Mouse (Mus musculus) testis, adult 2 months (tissue): ENCODE measurements around the gene Ppp1ca. TPM values are rescaled to one million over a fixed set of nuclear protein-coding genes. Genes with fewer than 3 reads are reported as not detected.

Experiments
- H3K27ac ChIP-seq: fragments of 200-500 bp; 2 replicates; pipeline ENCODE4 v1.5.1; 2012; ENCODE audit warnings: low read depth, low read length; ENCODE audit not compliant: control insufficient read depth, insufficient read depth
- H3K27me3 ChIP-seq: fragments of 200-500 bp; 2 replicates; pipeline ENCODE4 v1.6.1; 2012; ENCODE audit warnings: mild to moderate bottlenecking, low read length, moderate library complexity; ENCODE audit not compliant: control insufficient read depth, insufficient read depth
- H3K36me3 ChIP-seq: fragments of 200-500 bp; 2 replicates; pipeline ENCODE4 v1.6.1; 2012; ENCODE audit warnings: mild to moderate bottlenecking, low read length; ENCODE audit not compliant: control insufficient read depth, insufficient read depth
- H3K4me1 ChIP-seq: fragments of 200-500 bp; 2 replicates; pipeline ENCODE4 v1.6.1; 2012; ENCODE audit warnings: low read length; ENCODE audit not compliant: control insufficient read depth, insufficient read depth
- H3K4me3 ChIP-seq: fragments of 200-500 bp; 2 replicates; pipeline ENCODE4 v1.5.1; 2012; ENCODE audit warnings: low read depth, mild to moderate bottlenecking, low read length, moderate library complexity, mixed read lengths; ENCODE audit not compliant: control insufficient read depth
- CTCF ChIP-seq: fragments of 200-500 bp; IDR thresholded peaks from 2 replicates; pipeline ENCODE4 v1.5.1; 2012; ENCODE audit warnings: low read depth, mild to moderate bottlenecking, inconsistent platforms, low read length, moderate library complexity; ENCODE audit not compliant: control insufficient read depth, insufficient read depth, insufficient replicate concordance
- POLR2A ChIP-seq: fragments of 200-500 bp; IDR thresholded peaks from 2 replicates; pipeline ENCODE4 v1.6.1; 2012; ENCODE audit warnings: low read depth, mild to moderate bottlenecking, inconsistent platforms, low read length, moderate library complexity; ENCODE audit not compliant: control insufficient read depth
- polyA plus RNA-seq: library from polyadenylated mRNA; depleted of rRNA; stranded (reverse); fragments of >200 nt; gene quantifications from 2 replicates; pipeline ENCODE4 v1.2.3, GENCODE M21; 2012

Ppp1ca gene
- polyA plus RNA-seq, 1 experiment = 48.8 TPM

DNA sequence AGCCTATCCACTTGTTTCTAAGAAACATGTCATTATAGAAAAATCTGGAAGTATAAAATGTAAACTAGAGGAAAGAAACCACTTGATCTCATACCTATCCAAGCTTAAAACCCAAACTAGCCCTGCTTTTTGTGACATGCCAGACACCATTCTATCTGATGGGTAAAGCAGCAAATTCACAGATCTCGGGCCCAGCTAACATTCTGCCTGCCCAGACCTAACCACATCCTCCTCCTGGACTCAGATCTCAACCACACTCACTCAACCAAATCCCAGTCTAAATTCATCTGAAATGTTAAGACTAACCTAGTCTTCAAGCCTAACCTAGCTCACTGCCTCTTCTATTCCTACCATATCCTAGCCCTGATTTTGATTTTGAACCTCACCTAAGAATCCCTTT lies 26.9 kb downstream of the Ppp1ca start:
- TF ChIP-seq CTCF = no peak
- H3K27me3 ChIP-seq = no peaks in the 10 kb centered on the region; the same call in 1 of the 2 replicates
- no peak overlapping the region for H3K4me3 ChIP-seq
- H3K27ac ChIP-seq = no peak overlapping the region
- no peaks in the 10 kb centered on the region for H3K36me3 ChIP-seq
- peaks cover 13% of the 10 kb centered on the region for H3K4me1 ChIP-seq

DNA sequence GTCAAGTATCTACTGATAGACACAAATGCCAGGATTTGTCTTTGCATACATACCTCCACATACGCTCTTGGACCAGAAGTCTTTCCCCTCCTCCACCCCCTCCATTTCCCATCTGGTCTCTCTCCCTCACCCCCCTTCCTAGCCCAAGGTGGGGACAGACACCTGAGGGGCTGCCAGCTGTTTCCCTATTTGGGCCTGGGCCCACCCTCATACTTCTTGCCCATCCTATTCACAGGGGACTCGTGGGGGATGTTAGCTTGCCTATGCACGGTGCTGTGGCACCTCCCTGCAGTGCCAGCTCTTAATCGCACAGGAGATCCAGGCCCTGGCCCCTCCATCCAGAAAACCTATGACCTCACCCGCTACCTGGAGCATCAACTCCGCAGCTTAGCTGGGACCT lies 28.1 kb downstream of the Ppp1ca start:
- Histone ChIP-seq H3K36me3 (no peaks in the 10 kb centered on the region), H3K27ac (no peak overlapping the region), H3K27me3 (no peaks in the 10 kb centered on the region), H3K4me3 (no peak overlapping the region), H3K4me1 (peaks cover 9% of the 10 kb centered on the region)
- TF ChIP-seq POLR2A (no peak), CTCF (no peak)

DNA sequence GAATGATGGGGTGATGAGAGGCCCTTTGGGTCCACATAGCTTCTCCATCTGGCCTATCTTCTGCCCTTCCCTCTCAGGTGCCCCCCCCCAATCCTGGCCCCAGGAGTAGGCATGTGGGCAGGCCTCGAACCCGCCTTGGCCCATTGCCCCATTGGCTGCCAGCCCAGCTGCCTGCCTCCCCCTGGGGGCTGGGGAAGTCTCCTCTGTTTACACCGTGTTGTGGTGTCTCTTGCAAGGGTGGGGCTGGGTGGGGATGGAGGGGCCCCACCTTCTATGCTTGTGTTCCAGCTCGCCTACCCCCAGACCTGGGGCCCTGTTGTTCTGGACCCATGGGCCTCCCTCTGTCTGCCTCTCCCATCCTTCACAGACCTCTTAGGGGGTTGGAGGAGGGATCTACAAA lies 28.6 kb downstream of the Ppp1ca start:
- Histone ChIP-seq H3K27me3 (no peaks in the 10 kb centered on the region), H3K4me3 (no peak overlapping the region), H3K36me3 (no peaks in the 10 kb centered on the region), H3K27ac (no peak overlapping the region), H3K4me1 (peaks cover 6% of the 10 kb centered on the region)
- no peak for TF ChIP-seq CTCF
- no peak for TF ChIP-seq POLR2A

DNA sequence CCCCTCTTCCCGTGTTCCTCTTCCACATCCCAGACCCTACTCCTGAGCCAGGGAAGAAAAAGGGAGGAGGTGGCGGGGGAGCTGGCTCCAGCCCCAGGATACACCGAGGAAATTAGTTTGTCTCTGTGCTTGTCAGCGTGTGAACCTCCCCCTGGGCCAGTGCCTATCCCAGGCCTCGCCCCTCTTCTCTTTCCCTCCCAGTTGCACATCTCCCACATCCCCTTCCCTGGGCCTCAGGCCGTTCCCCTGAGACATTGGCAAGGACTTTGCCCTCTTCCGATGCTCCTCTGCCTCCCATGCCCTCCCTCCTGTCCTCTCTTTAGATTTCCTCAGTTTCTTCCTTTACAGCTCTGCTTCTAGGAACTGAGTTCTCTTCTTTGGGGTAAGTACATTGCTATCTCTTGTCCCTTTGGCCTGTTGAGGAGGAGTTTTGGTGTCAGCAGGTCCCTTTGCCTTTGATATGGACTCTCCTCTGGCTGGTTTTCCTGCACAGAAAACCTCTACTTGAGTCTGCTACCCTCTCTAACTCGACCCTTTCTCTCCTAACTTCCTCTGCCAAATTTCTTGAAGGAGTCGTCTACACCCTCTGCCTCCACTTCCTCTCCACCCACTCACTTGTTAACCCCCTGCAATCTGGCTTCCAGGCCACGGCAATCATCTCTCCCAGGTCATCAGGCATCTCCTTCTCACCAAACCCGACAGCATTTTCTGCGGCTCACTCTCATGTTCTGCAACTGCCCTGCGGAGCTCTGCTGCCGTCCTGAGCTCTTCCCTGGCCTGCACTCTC lies 29.3 kb downstream of the Ppp1ca start:
- no peaks in the 10 kb centered on the region for H3K36me3 ChIP-seq
- H3K27me3 ChIP-seq = no peaks in the 10 kb centered on the region
- no peak overlapping the region for H3K27ac ChIP-seq

DNA sequence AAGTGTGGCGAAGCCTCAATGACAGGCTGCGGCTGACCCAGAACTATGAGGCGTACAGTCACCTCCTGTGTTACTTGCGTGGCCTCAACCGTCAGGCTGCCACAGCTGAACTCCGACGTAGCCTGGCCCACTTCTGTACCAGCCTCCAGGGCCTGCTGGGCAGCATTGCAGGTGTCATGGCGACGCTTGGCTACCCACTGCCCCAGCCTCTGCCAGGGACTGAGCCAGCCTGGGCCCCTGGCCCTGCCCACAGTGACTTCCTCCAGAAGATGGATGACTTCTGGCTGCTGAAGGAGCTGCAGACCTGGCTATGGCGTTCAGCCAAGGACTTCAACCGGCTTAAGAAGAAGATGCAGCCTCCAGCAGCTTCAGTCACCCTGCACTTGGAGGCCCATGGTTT lies 30.3 kb downstream of the Ppp1ca start:
- Histone ChIP-seq H3K27ac (no peak overlapping the region), H3K4me1 (no peaks in the 10 kb centered on the region)
- no peak for TF ChIP-seq CTCF
- no peak for TF ChIP-seq POLR2A

More for the DNA sequence above, 29.3 kb downstream of the Ppp1ca start:
- Histone ChIP-seq H3K4me3 (no peak overlapping the region), H3K4me1 (peaks cover under 1% of the 10 kb centered on the region)
- TF ChIP-seq POLR2A = no peak
- no peak for TF ChIP-seq CTCF

DNA sequence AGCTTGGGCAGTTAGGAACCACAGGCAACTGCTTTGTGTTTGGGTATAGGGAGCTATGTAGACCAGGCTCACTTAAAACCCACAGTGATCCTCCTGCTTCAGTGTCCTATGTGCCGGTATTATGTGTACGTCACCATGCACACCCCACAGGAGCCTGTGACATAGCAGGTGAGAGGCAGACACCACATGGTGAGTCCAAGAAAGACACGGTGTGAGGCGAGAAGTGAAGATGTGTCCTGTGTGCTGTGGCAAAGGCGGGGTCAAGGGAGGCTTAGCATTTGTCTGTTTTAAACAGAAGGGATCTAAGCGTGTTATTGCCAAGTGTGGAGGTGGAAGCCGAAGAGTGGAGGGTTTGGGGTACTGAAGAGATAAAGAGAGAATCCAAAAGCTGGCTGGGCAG lies 34.9 kb downstream of the Ppp1ca start:
- Histone ChIP-seq H3K4me3 (no peak overlapping the region), H3K36me3 (no peaks in the 10 kb centered on the region; the same call in 1 of the 2 replicates), H3K27ac (no peak overlapping the region), H3K4me1 (peaks cover 7% of the 10 kb centered on the region), H3K27me3 (no peaks in the 10 kb centered on the region)
- TF ChIP-seq CTCF (no peak), POLR2A (no peak)

More for the DNA sequence above, 30.3 kb downstream of the Ppp1ca start:
- Histone ChIP-seq H3K4me3 (no peak overlapping the region), H3K36me3 (no peaks in the 10 kb centered on the region; the same call in 1 of the 2 replicates), H3K27me3 (no peaks in the 10 kb centered on the region)

DNA sequence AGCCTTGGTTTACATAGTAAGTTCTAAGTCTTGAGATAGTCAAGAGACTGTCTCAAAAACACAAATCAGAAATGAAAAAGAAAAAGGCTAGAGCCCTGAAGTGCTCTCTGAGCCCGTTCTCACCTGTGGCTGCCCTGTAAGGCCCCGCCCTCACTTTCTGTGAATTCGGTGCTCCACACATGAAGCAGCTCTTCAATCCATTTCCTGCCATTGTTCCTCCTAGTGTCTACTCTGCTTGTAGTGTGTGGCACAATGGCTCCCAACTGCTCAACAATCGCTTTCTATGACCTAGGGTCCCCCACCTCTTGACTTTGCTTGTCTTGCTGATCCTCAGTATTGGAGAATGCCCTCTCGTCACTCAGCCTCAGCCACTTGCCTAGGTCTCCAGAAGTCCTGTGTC lies 35.6 kb downstream of the Ppp1ca start:
- Histone ChIP-seq H3K4me3 (no peak overlapping the region), H3K36me3 (no peaks in the 10 kb centered on the region; the same call in 1 of the 2 replicates), H3K27me3 (no peaks in the 10 kb centered on the region), H3K27ac (no peak overlapping the region), H3K4me1 (peaks cover 9% of the 10 kb centered on the region)
- TF ChIP-seq CTCF (no peak), POLR2A (no peak)
